Comparison of ENCODE assay signal across 11 mouse cellular contexts in the genomic region with DNA sequence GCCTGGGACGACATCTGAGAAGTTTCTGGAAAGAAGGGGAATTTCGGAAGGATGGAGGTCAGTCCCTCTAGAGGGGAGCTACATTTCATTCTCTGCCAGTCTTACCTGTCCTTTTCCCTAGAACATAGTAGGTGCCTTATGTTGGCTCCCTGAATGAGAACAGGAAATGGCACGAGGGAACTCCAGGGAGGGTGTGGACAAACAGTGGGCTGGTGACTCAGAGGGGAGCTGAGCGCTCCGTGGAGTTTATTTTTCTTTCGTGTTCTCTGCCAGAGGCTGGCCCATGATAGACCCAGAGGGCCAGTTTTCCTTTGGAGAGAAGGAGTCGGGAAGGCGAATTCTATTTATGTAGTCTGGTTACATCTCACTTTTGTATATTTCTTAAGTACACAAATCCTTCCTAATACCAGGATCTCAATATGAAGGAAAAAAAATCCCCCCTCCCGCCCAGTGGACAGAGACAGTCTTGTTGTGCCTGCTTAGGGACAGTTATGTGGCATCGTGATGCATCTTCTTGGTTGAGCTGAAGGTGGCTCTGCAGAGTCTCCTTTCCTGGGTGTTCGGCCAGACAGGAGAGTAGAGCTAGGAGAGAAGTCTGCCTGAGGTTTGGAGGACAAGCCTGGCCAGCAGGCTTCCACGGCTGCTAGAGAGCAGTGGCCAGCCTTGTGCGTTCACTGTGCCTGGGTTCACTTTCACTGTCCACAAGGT.
DNase-seq lines count a peak whose midpoint lies in the region; ATAC-seq lines count a peak whose summit lies in the region.
"Had no signal": no experiment of that assay in that cellular context is flagged by ENCODE, and none has a peak within 500 bp of the region (broad histone marks: within the 10 kb centered on the region; RNA-seq: fewer than 3 reads in every experiment).

No protein-coding gene starts in this region.

- DNase-seq in cerebellum, postnatal 36 days, result no peak
- peak; percentile 13 for DNase-seq in left cerebral cortex, postnatal 4 days
- DNase-seq in left cerebral cortex, adult 11 months (ENCODE audit: low spot score), result no peak
- peak; percentile 75 for DNase-seq in fibroblast of lung, adult 2 months (ENCODE audit: low read depth)
- DNase-seq in urinary bladder, postnatal 10 days (ENCODE audit: low spot score), result no peak
- DNase-seq in thymus, postnatal 36 days, result no peak

- no peak overlapping the region for H3K4me3 ChIP-seq in macrophage (ENCODE audit: inconsistent target)
- H3K4me3 ChIP-seq: forebrain, embryonic 15.5 days had no signal

- H3K36me3 ChIP-seq in macrophage (ENCODE audit: inconsistent target), result no peaks in the 10 kb centered on the region
- H3K36me3 ChIP-seq: forebrain, embryonic 15.5 days had no signal

- no peaks in the 10 kb centered on the region for H3K79me2 ChIP-seq in macrophage (ENCODE audit: inconsistent target)

- H3K27ac ChIP-seq in macrophage, result peak overlapping the region; percentile 97
- H3K27ac ChIP-seq: forebrain, embryonic 15.5 days had no signal

- WGBS in macrophage (ENCODE audit: missing documents), result 68% methylated on average over 13 of the region's 13 CpGs

- ATAC-seq in cerebellum, adult (ENCODE audit: insufficient number of reproducible peaks, low FRiP score, low TSS enrichment), result peak; percentile 70
- ATAC-seq: CD4-positive, CD25-positive, alpha-beta regulatory T cell, adult 4 months; forebrain, embryonic 15.5 days; hindbrain, embryonic 16.5 days had no signal

- intact Hi-C loops in left cerebral cortex, postnatal 4 days (cut with DNase I), result no loop called here

Comparison
In these comparisons a context has a peak if more than half of its experiments do, and no peak if none do; other contexts are left out.
1. DNase-seq: peak in left cerebral cortex, postnatal 4 days (single experiment) and fibroblast of lung, adult 2 months (single experiment); none in cerebellum, postnatal 36 days (0 of 2), left cerebral cortex, adult 11 months (single experiment), urinary bladder, postnatal 10 days (single experiment) and thymus, postnatal 36 days (0 of 2).